Mouse (Mus musculus): ENCODE results near the gene Aqp7. TPM values are rescaled to one million over a fixed set of nuclear protein-coding genes. Genes with fewer than 3 reads are reported as not detected.
A peak's percentile ranks its signal among the peaks of the same experiment; 100 is the strongest.

Aqp7 gene
- total RNA-seq, 2 experiments from 2014 or later, result 12.6 to 13.5 TPM

GRCm38 (mm10) chr4:41000842-41001639, 46.9 kb downstream of the Aqp7 start:
- no peak for DNase-seq

GRCm38 (mm10) chr4:41000271-41000670, 47.7 kb downstream of the Aqp7 start:
- DNase-seq, result no peak

GRCm38 (mm10) chr4:40997916-40998315, 50.0 kb downstream of the Aqp7 start:
- no peak for DNase-seq

GRCm38 (mm10) chr4:40996302-40996701, 51.6 kb downstream of the Aqp7 start:
- no peak for DNase-seq

GRCm38 (mm10) chr4:40989633-40990032, 58.3 kb downstream of the Aqp7 start:
- DNase-seq, result no peak

GRCm38 (mm10) chr4:40983686-40984085, 64.3 kb downstream of the Aqp7 start:
- DNase-seq, result peak; percentile 66

Small RNA genes lying within 50 kb of the gene (microRNA-seq; reads per million reads assigned to microRNA genes)
- 0 to 0.26 reads per million in 2 experiments for gene Mir3094 (ENCODE audit: borderline replicate concordance in 2 of 2)

Other genes with a start within 250 kb of the Aqp7 start
- 10 to 100 TPM; 28.2 to 30.5 TPM for gene B4galt1, start 194.1 kb downstream of the Aqp7 start, total RNA-seq (2021)
- not detected for gene Spink4, start 128.1 kb downstream of the Aqp7 start, total RNA-seq (2021)
- gene Bag1, start 99.8 kb downstream of the Aqp7 start, total RNA-seq (2021), result 100 to 1,000 TPM; 177 to 180 TPM
- 10 to 100 TPM; 20.4 to 24.0 TPM for gene Chmp5, start 99.7 kb downstream of the Aqp7 start, total RNA-seq (2021)
- gene Nfx1, start 77.2 kb downstream of the Aqp7 start, total RNA-seq (2021), result 10 to 100 TPM; 15.7 to 17.0 TPM
- not detected for gene Aqp3, start 50.0 kb upstream of the Aqp7 start, total RNA-seq (2021)
- 10 to 100 TPM; 13.4 to 13.5 TPM for gene Nol6, start 76.3 kb upstream of the Aqp7 start, total RNA-seq (2021)
- 100 to 1,000 TPM; 105 to 110 TPM for gene Ube2r2, start 87.6 kb upstream of the Aqp7 start, total RNA-seq (2021)
- 10 to 100 TPM; 70.4 to 92.0 TPM for gene Ubap2, start 227.0 kb upstream of the Aqp7 start, total RNA-seq (2021)